Mouse (Mus musculus): Measurements from ENCODE around the gene Jak3.

DNA sequence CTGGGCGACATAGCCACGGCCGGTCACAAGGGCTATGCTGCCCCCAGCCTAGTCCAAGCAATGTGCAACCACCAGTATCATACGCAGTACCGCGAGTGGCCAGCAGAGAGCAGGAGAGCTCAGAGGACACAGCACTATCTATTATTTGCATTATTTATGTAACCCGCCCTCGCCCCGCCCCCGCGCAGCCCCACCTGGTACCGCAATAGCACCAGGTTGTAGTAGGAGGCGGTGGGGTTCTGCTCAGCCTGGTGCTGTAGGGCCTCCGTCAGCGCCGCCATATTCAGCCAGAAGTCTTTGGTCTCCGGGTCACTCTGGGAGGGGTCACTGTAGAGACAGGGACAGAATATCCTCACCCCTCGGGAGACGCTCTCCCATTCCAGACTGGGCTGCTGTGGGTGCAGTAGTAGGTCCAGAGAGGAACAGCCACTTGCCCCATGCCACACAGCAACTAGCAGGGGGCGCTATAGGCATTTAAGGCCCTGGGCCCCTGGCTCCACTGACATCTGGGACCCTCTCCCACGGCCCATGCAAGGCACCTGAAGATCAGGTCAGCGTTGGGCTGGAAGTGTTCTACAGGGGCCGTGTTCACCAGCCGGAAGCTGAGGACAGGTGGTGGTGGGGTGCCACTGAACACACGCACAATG is 33.8 kb downstream of the Jak3 start:
- 0 out of 2 replicates have a peak, but pooled peaks have one; percentile 22 for TF ChIP-seq POLR2A (IDR thresholded peaks at IDR 0.05; ENCODE audit: insufficient read depth, low read depth, low read length)
- TF ChIP-seq CTCF (IDR thresholded peaks at IDR 0.05; ENCODE audit: insufficient read depth, low read depth, low read length): peak; percentile 38
